Mouse (Mus musculus): ENCODE results near the gene Clptm1. TPM values are rescaled to one million over a fixed set of nuclear protein-coding genes. Genes with fewer than 3 reads are reported as not detected.
"Not testable (repeated sequence)": the region's sequence is repeated elsewhere in the genome, so short reads cannot be mapped to it uniquely, and the experiment has no call there.

Clptm1 gene
- polyA plus RNA-seq, 1 experiment = 152 TPM

- no peak for DNase-seq (ENCODE audit: low read depth)
Measured at GRCm38 (mm10) chr7:19609641-19610332, 55.0 kb downstream of the Clptm1 start.

GRCm38 (mm10) chr7:19607291-19607690, 57.5 kb downstream of the Clptm1 start:
- no peak for DNase-seq (ENCODE audit: low read depth)

GRCm38 (mm10) chr7:19604606-19605214, 60.1 kb downstream of the Clptm1 start:
- not testable (repeated sequence) for DNase-seq (ENCODE audit: low read depth)

GRCm38 (mm10) chr7:19603849-19604605, 60.8 kb downstream of the Clptm1 start, which contains the start of gene Clasrp:
TSS of gene Clasrp (minus strand) at chr7:19604486.
- no peak for DNase-seq (ENCODE audit: low read depth)

- DNase-seq (ENCODE audit: low read depth) = no peak
Measured at GRCm38 (mm10) chr7:19603055-19603454, 61.8 kb downstream of the Clptm1 start.

- no peak for DNase-seq (ENCODE audit: low read depth)
Measured at GRCm38 (mm10) chr7:19600562-19600961, 64.3 kb downstream of the Clptm1 start.

GRCm38 (mm10) chr7:19593061-19593730, 71.6 kb downstream of the Clptm1 start:
- no peak for DNase-seq (ENCODE audit: low read depth)

GRCm38 (mm10) chr7:19589917-19590316, 74.9 kb downstream of the Clptm1 start:
- no peak for DNase-seq (ENCODE audit: low read depth)

- DNase-seq (ENCODE audit: low read depth) = no peak
Measured at GRCm38 (mm10) chr7:19589207-19589606, 75.6 kb downstream of the Clptm1 start.

GRCm38 (mm10) chr7:19586269-19586668, 78.6 kb downstream of the Clptm1 start:
- DNase-seq (ENCODE audit: low read depth) = no peak

Other genes starting within 250 kb of the Clptm1 start
- gene Mark4, start 206.2 kb downstream of the Clptm1 start, polyA plus RNA-seq (2012; rRNA removed) = 12.1 and 12.3 TPM in 2 replicates
- gene Exoc3l2, start 201.7 kb downstream of the Clptm1 start, polyA plus RNA-seq (2012; rRNA removed) = 5.1 and 5.3 TPM in 2 replicates
- gene Bloc1s3, start 156.7 kb downstream of the Clptm1 start, polyA plus RNA-seq (2012; rRNA removed) = 10.9 TPM in 2 replicates
- gene Trappc6a, start 156.6 kb downstream of the Clptm1 start, polyA plus RNA-seq (2012; rRNA removed) = 114 and 128 TPM in 2 replicates
- 0.35 and 0.56 TPM in 2 replicates for gene Nkpd1, start 147.2 kb downstream of the Clptm1 start, polyA plus RNA-seq (2012; rRNA removed)
- 104 and 109 TPM in 2 replicates for gene Ppp1r37, start 102.0 kb downstream of the Clptm1 start, polyA plus RNA-seq (2012; rRNA removed)
- 2.0 and 2.7 TPM in 2 replicates for gene Zfp296, start 87.7 kb downstream of the Clptm1 start, polyA plus RNA-seq (2012; rRNA removed)
- gene Gemin7, start 87.4 kb downstream of the Clptm1 start, polyA plus RNA-seq (2012; rRNA removed) = 70.7 and 100 TPM in 2 replicates
- gene Clasrp, start 60.5 kb downstream of the Clptm1 start, polyA plus RNA-seq (2012; rRNA removed) = 56.3 and 60.1 TPM in 2 replicates
- 21.9 and 23.9 TPM in 2 replicates for gene Relb, start 35.6 kb downstream of the Clptm1 start, polyA plus RNA-seq (2012; rRNA removed)
- 2.1 and 4.1 TPM in 2 replicates for gene Apoc2, start 12.9 kb upstream of the Clptm1 start, polyA plus RNA-seq (2012; rRNA removed)
- gene Gm44805, start 16.4 kb upstream of the Clptm1 start, polyA plus RNA-seq (2012; rRNA removed) = not detected in 2 replicates
- 8.7 and 13.2 TPM in 2 replicates for gene Apoc4, start 16.4 kb upstream of the Clptm1 start, polyA plus RNA-seq (2012; rRNA removed)
- gene Apoc1, start 27.6 kb upstream of the Clptm1 start, polyA plus RNA-seq (2012; rRNA removed) = 90.2 and 97.7 TPM in 2 replicates
- gene Apoe, start 34.2 kb upstream of the Clptm1 start, polyA plus RNA-seq (2012; rRNA removed) = 3,227 and 3,747 TPM in 2 replicates
- 71.5 and 78.9 TPM in 2 replicates for gene Tomm40, start 50.4 kb upstream of the Clptm1 start, polyA plus RNA-seq (2012; rRNA removed)
- 47.6 and 48.5 TPM in 2 replicates for gene Nectin2, start 85.5 kb upstream of the Clptm1 start, polyA plus RNA-seq (2012; rRNA removed)
- 133 and 134 TPM in 2 replicates for gene Bcam, start 106.0 kb upstream of the Clptm1 start, polyA plus RNA-seq (2012; rRNA removed)
- 21.4 and 22.9 TPM in 2 replicates for gene Cblc, start 131.8 kb upstream of the Clptm1 start, polyA plus RNA-seq (2012; rRNA removed)
- 10.5 and 11.8 TPM in 2 replicates for gene Bcl3, start 157.7 kb upstream of the Clptm1 start, polyA plus RNA-seq (2012; rRNA removed)
- 0.11 TPM in 1 of 2 replicates, not detected in the other for gene Gm19345, start 187.0 kb upstream of the Clptm1 start, polyA plus RNA-seq (2012; rRNA removed)
- 0.22 and 0.57 TPM in 2 replicates for gene Ceacam16, start 196.3 kb upstream of the Clptm1 start, polyA plus RNA-seq (2012; rRNA removed)
- gene Ceacam19, start 222.9 kb upstream of the Clptm1 start, polyA plus RNA-seq (2012; rRNA removed) = 0.16 and 1.8 TPM in 2 replicates